Mouse (Mus musculus): ENCODE results near the gene Onecut3. TPM values are rescaled to one million over a fixed set of nuclear protein-coding genes. Genes with fewer than 3 reads are reported as not detected.

Gene Onecut3
- polyA plus RNA-seq, 1 experiment from 2014 or later = 2.4 TPM

DNA sequence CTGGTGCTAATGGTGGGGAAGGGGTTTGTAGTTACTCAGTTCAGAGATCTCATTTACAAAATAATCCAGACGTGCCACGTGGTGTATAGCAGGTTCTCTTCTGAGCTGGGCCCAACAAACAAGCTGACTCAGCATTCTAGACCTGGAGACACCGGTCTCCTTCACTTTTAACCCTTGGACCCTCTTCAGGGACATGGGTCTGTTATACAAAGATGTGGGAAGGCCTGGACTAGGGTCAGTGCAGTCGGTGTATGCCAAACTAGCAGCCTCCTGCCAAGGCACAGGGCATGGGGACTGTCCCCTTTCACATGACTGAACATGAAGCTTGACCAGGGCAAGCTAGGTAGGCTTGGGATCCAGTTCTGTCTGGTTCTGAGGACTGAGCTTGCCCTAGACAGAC is 34.3 kb upstream of the Onecut3 start:
- Histone ChIP-seq H3K4me2 (ENCODE audit: low read length) (no peak overlapping the region), H3K27ac (replicated peaks; ENCODE audit: low read depth, low read length) (no peak overlapping the region), H3K4me1 (ENCODE audit: control insufficient read depth, insufficient read depth, low read length) (0 out of 2 replicates have a peak, but pooled peaks cover 4% of the 10 kb centered on the region), H3K9ac (replicated peaks; ENCODE audit: low read length) (no peak overlapping the region), H3K4me3 (replicated peaks; ENCODE audit: low read depth, low read length) (no peak overlapping the region), H3K9me3 (ENCODE audit: control insufficient read depth, low read length) (no peaks in the 10 kb centered on the region), H3K36me3 (ENCODE audit: control insufficient read depth, insufficient read depth, low read length) (no peaks in the 10 kb centered on the region), H3K27me3 (ENCODE audit: control insufficient read depth, insufficient read depth, low read length) (no peaks in the 10 kb centered on the region)
- 62% methylated on average over 4 of the region's 4 CpGs for WGBS
- DNase-seq = no peak
- no peak for ATAC-seq (ENCODE audit: low FRiP score, low TSS enrichment)

DNA sequence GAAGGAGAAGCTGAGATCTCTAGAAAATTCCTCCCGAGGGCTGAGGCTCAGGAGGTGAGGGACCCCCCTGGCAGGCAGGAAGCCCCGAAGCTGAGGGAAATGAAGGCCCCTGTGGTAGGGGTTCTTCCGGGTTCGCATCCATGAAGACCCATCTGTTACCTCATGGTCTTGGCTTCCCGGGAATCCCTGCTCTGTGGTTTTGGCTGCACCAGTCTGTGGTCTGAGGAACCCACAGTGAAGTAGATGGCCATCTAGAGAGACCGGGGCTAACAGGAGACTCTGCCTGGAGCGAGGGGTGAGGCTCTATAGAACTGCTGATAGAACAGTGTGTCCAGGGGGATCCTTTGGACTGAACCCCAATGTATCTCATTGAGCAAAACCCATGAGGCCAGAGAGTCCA is 33.3 kb upstream of the Onecut3 start:
- H3K4me3 ChIP-seq (replicated peaks; ENCODE audit: low read depth, low read length) = no peak overlapping the region
- H3K36me3 ChIP-seq (ENCODE audit: control insufficient read depth, insufficient read depth, low read length) = no peaks in the 10 kb centered on the region
- no peak overlapping the region for H3K27ac ChIP-seq (replicated peaks; ENCODE audit: low read depth, low read length)
- H3K9me3 ChIP-seq (ENCODE audit: control insufficient read depth, low read length) = no peaks in the 10 kb centered on the region
- WGBS = 81% methylated on average over 7 of the region's 7 CpGs
- H3K9ac ChIP-seq (replicated peaks; ENCODE audit: low read length) = no peak overlapping the region
- no peak overlapping the region for H3K4me2 ChIP-seq (ENCODE audit: low read length)
- H3K27me3 ChIP-seq (ENCODE audit: control insufficient read depth, insufficient read depth, low read length) = no peaks in the 10 kb centered on the region
- ATAC-seq (ENCODE audit: low FRiP score, low TSS enrichment) (no peak), DNase-seq (no peak)
- H3K4me1 ChIP-seq (ENCODE audit: control insufficient read depth, insufficient read depth, low read length) = 0 out of 2 replicates have a peak, but pooled peaks cover 4% of the 10 kb centered on the region

DNA sequence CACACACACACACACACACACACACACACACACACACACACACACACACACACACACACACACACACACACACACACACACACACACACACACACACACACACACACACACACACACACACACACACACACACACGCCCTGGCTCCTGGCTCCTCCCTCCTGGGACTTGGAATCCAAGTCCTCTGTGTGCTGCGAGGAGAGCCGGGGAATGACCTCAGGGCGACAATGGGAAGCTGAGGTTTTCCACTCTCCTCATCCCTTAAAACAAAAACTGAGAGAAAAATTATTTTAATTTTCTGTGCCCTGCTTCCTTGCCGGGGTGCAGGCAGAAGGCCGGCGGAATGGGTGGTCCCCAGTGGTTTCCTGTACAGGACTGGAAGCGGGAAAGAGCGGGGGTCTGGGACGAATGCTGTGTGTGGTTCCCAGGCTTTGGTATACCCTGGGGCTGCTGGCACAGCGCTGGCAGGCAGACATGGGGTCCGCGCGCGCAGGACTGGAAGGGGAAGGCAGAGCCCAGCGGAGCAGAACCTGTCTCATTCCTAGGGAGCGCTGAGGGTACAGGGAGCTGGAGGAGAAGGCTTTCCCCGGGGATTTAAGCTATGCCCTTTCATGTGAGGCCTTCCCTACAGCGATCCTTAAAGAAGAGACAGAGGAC is 30.1 kb upstream of the Onecut3 start:
- Histone ChIP-seq H3K4me3 (replicated peaks; ENCODE audit: low read depth, low read length) (no peak overlapping the region), H3K27ac (replicated peaks; ENCODE audit: low read depth, low read length) (no peak overlapping the region), H3K36me3 (ENCODE audit: control insufficient read depth, insufficient read depth, low read length) (no peaks in the 10 kb centered on the region), H3K4me2 (ENCODE audit: low read length) (peak overlapping the region; percentile 33), H3K9ac (replicated peaks; ENCODE audit: low read length) (0 out of 2 replicates have a peak overlapping the region, but pooled peaks have one; percentile 12), H3K9me3 (ENCODE audit: control insufficient read depth, low read length) (no peaks in the 10 kb centered on the region), H3K4me1 (ENCODE audit: control insufficient read depth, insufficient read depth, low read length) (0 out of 2 replicates have a peak, but pooled peaks cover 4% of the 10 kb centered on the region), H3K27me3 (ENCODE audit: control insufficient read depth, insufficient read depth, low read length) (no peaks in the 10 kb centered on the region)
- ATAC-seq (ENCODE audit: low FRiP score, low TSS enrichment) = no peak
- 2% methylated on average over 19 of the region's 19 CpGs for WGBS
- peak; percentile 46 for DNase-seq

DNA sequence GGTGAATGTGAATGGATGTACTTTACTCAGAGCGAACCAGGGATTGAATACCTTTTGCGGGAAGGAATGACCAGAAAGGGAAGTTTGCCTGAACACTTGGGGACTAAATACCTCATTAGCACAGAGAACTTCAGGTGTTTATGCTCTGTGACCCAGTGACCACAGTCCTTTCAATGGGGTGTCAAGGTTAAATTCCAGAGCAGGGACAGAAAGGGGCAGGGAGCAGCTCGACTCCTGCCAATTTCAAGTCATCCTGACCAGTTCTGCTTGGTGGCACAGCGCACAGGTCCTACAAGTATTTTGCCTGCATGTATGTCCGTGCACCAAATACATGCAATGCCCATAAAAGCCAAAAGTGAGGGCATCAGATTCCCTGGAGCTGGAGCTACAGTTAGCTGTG is 29.6 kb upstream of the Onecut3 start:
- Histone ChIP-seq H3K4me3 (replicated peaks; ENCODE audit: low read depth, low read length) (no peak overlapping the region), H3K36me3 (ENCODE audit: control insufficient read depth, insufficient read depth, low read length) (no peaks in the 10 kb centered on the region), H3K27me3 (ENCODE audit: control insufficient read depth, insufficient read depth, low read length) (no peaks in the 10 kb centered on the region), H3K4me1 (ENCODE audit: control insufficient read depth, insufficient read depth, low read length) (0 out of 2 replicates have a peak, but pooled peaks cover 4% of the 10 kb centered on the region), H3K9me3 (ENCODE audit: control insufficient read depth, low read length) (no peaks in the 10 kb centered on the region), H3K4me2 (ENCODE audit: low read length) (peak overlapping the region; percentile 33; the same call in 1 of the 2 replicates), H3K27ac (replicated peaks; ENCODE audit: low read depth, low read length) (no peak overlapping the region), H3K9ac (replicated peaks; ENCODE audit: low read length) (0 out of 2 replicates have a peak overlapping the region, but pooled peaks have one; percentile 12)
- DNase-seq (no peak), ATAC-seq (ENCODE audit: low FRiP score, low TSS enrichment) (no peak)
- WGBS = 55% methylated on average over 5 of the region's 5 CpGs

DNA sequence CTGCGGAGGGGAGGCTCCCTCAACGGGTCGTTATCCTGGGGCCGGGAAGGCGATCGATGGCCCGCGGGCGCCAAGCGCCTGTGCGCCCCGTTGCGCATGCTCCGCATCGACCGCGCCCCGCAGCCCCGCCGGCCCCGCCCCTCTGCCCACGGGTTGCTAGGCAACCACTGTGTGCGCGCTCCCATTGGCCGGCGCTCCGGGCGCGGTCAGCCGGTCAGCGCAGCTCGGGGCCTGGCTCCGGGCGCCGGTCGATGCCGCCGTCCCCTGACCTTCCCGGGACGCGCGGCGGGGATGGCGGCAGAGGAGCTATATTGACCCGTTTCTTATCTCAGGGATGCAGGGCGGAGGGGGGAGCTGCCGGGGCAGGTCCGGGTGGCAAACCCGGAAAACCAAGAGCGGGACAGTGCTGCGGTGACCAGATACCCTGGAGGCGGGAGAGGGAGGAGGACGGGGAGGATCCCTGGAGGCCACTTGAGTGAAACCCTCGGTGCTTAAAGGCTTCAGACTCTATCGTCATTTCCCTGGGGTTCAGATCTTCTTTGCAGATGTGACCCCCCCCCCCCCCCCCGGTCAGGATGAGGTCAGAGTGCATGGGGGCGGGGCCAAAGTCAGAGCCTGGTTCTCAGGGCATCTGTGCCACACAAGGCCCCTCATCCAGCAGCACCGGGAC is 19.2 kb upstream of the Onecut3 start:
- no peaks in the 10 kb centered on the region for H3K36me3 ChIP-seq (ENCODE audit: control insufficient read depth, insufficient read depth, low read length)
- H3K27me3 ChIP-seq (ENCODE audit: control insufficient read depth, insufficient read depth, low read length) = no peaks in the 10 kb centered on the region
- H3K9ac ChIP-seq (replicated peaks; ENCODE audit: low read length) = peak overlapping the region; percentile 57
- peak; percentile 95 for DNase-seq
- peak overlapping the region; percentile 56 for H3K4me3 ChIP-seq (replicated peaks; ENCODE audit: low read depth, low read length)
- H3K27ac ChIP-seq (replicated peaks; ENCODE audit: low read depth, low read length) = peak overlapping the region; percentile 84
- 1% methylated on average over 57 of the region's 58 CpGs for WGBS
- ATAC-seq (ENCODE audit: low FRiP score, low TSS enrichment) = peak; percentile 83
- H3K4me1 ChIP-seq (ENCODE audit: control insufficient read depth, insufficient read depth, low read length) = 0 out of 2 replicates have a peak, but pooled peaks cover 3% of the 10 kb centered on the region
- peak overlapping the region; percentile 73 for H3K4me2 ChIP-seq (ENCODE audit: low read length)
- H3K9me3 ChIP-seq (ENCODE audit: control insufficient read depth, low read length) = no peaks in the 10 kb centered on the region

DNA sequence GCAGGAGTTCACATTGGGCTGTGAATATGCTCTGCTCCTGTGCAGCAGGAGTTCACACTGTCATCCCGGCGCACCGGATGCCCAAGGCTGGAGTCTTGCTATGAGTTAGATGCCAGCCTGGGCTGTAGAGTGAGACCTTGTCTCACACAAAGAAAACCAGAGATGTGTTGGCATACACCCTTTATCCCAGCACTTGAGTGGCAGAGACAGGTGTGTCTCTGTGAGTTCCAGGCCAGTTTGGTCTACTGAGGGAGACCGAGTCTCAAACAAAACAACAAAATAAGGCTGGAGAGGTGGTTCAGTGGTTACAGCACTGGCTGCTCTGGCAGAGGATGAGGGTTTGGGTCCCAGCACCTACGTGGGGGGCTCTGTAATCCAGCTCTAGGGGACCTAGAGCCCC is 16.1 kb upstream of the Onecut3 start:
- Histone ChIP-seq H3K27ac (replicated peaks; ENCODE audit: low read depth, low read length) (no peak overlapping the region), H3K4me3 (replicated peaks; ENCODE audit: low read depth, low read length) (no peak overlapping the region), H3K27me3 (ENCODE audit: control insufficient read depth, insufficient read depth, low read length) (0 out of 2 replicates have a peak, but pooled peaks cover 4% of the 10 kb centered on the region), H3K4me2 (ENCODE audit: low read length) (no peak overlapping the region), H3K4me1 (ENCODE audit: control insufficient read depth, insufficient read depth, low read length) (0 out of 2 replicates have a peak, but pooled peaks cover 3% of the 10 kb centered on the region), H3K9ac (replicated peaks; ENCODE audit: low read length) (no peak overlapping the region), H3K36me3 (ENCODE audit: control insufficient read depth, insufficient read depth, low read length) (no peaks in the 10 kb centered on the region), H3K9me3 (ENCODE audit: control insufficient read depth, low read length) (no peaks in the 10 kb centered on the region)
- 73% methylated on average over 5 of the region's 5 CpGs for WGBS
- no peak for ATAC-seq (ENCODE audit: low FRiP score, low TSS enrichment)
- no peak for DNase-seq

DNA sequence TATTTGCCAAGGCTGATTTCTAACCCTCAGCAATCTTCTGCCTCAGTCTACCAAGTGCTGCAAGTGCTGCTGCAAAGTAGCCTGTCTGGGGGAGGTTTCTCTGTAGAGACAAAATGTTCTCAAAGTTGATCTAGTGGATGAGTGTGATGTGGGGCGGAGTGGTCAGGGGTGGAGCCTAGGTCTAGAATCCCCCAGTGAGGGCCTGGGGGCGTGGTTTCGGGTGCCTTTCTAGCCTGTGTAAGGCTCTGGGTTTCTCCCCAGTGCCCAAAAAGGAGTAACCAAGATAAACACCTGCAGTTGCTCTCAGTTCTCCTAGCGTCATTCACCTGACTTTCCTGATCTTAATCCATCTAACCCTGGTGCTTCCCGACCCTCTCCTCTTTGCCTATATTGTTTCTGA is 13.6 kb upstream of the Onecut3 start:
- ATAC-seq (ENCODE audit: low FRiP score, low TSS enrichment) = no peak
- Histone ChIP-seq H3K4me3 (replicated peaks; ENCODE audit: low read depth, low read length) (no peak overlapping the region), H3K9me3 (ENCODE audit: control insufficient read depth, low read length) (no peaks in the 10 kb centered on the region), H3K4me1 (ENCODE audit: control insufficient read depth, insufficient read depth, low read length) (no peaks in the 10 kb centered on the region), H3K36me3 (ENCODE audit: control insufficient read depth, insufficient read depth, low read length) (no peaks in the 10 kb centered on the region), H3K27me3 (ENCODE audit: control insufficient read depth, insufficient read depth, low read length) (0 out of 2 replicates have a peak, but pooled peaks cover 15% of the 10 kb centered on the region), H3K4me2 (ENCODE audit: low read length) (no peak overlapping the region), H3K9ac (replicated peaks; ENCODE audit: low read length) (no peak overlapping the region), H3K27ac (replicated peaks; ENCODE audit: low read depth, low read length) (no peak overlapping the region)
- WGBS = 22% methylated on average over 5 of the region's 5 CpGs
- DNase-seq = no peak

DNA sequence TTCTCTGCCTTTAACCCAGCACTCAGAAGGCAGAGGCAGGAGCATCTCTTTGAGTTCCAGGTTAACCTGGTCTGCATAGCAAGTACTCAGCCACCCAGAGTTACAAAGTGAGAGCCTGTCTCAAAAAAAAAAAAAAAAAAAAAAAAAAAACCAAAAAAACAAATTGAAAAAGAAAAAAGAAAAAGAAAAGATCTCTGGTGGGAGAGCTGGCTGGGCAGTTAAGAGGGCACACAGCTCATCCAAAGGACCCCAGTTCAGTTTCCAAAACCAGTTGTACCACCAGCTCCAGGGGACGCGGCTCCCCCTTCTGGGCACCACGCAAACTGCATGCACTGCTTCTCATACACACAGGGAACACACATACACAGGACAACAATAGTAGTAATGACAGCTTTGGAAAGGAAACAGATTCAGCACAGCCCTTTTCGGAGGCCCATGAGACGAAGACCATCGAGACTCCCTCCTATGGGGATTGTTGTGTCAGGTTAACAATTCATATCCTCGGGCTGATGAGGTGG is 7.7 kb upstream of the Onecut3 start:
- H3K9ac ChIP-seq (replicated peaks; ENCODE audit: low read length) = no peak overlapping the region
- 79% methylated on average over 7 of the region's 7 CpGs for WGBS
- no peak for DNase-seq
- H3K4me3 ChIP-seq (replicated peaks; ENCODE audit: low read depth, low read length) = no peak overlapping the region
- no peaks in the 10 kb centered on the region for H3K4me1 ChIP-seq (ENCODE audit: control insufficient read depth, insufficient read depth, low read length)
- no peaks in the 10 kb centered on the region for H3K9me3 ChIP-seq (ENCODE audit: control insufficient read depth, low read length)
- no peak overlapping the region for H3K4me2 ChIP-seq (ENCODE audit: low read length)
- H3K27me3 ChIP-seq (ENCODE audit: control insufficient read depth, insufficient read depth, low read length) = peaks cover 55% of the 10 kb centered on the region
- ATAC-seq (ENCODE audit: low FRiP score, low TSS enrichment) = no peak
- no peaks in the 10 kb centered on the region for H3K36me3 ChIP-seq (ENCODE audit: control insufficient read depth, insufficient read depth, low read length)
- H3K27ac ChIP-seq (replicated peaks; ENCODE audit: low read depth, low read length) = no peak overlapping the region

Measured in midbrain, embryonic 14.5 days (tissue).